Mouse (Mus musculus) erythroblast, adult 5-6 weeks (primary cell): ENCODE measurements around the gene Cldn11. TPM values are rescaled to one million over a fixed set of nuclear protein-coding genes. Genes with fewer than 3 reads are reported as not detected.
"Not testable (repeated sequence)": the region's sequence is repeated elsewhere in the genome, so short reads cannot be mapped to it uniquely, and the experiment has no call there.

Experiments
- ATAC-seq: replicated peaks from 2 replicates; pipeline ENCODE4 v1.8.0; 2016; ENCODE audit warnings: moderate number of reproducible peaks, mild to moderate bottlenecking, moderate TSS enrichment, inconsistent platforms; ENCODE audit not compliant: poor library complexity, low FRiP score, severe bottlenecking
- total RNA-seq, 2 experiments: library from RNA; stranded (forward) in 1 of 2; stranded (reverse) in 1 of 2; fragments of 150-400 nt in 1 of 2; fragments of 200-764, 138-1000 nt in 1 of 2; gene quantifications; 2 replicates each; pipeline versions ENCODE4 v1.2.3 to v1.2.4; 2015 to 2017; ENCODE audit warnings: low replicate concordance in 2 of 2

Cldn11 gene
- total RNA-seq (2015; ENCODE audit: low replicate concordance) (not detected in 2 replicates), total RNA-seq (2017; ENCODE audit: low replicate concordance) (not detected in 2 replicates)

DNA sequence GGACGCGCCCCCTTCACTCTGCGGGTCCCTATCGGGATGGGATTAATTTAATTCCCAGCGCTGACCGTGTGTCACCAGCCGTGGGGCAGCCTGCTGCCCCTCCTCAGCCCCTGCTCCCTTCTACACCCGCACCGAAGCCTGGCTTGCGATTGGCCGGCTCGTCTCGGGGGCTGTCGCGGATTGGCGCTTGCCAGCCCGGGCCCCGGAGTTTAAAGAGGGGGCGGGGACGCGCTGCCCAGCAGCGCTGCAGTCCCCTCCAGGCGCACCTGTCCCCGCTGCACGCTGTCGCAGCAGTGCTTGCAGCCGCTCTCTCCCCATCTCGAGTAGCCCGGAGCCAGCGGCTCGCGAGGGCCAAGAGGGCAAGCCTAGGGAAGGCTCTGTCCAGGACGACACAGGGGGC is at the start of gene Cldn11:
Gene Cldn11, plus strand, starts transcription at position 215 of the 400 bp plus-strand sequence.
- no peak for ATAC-seq

DNA sequence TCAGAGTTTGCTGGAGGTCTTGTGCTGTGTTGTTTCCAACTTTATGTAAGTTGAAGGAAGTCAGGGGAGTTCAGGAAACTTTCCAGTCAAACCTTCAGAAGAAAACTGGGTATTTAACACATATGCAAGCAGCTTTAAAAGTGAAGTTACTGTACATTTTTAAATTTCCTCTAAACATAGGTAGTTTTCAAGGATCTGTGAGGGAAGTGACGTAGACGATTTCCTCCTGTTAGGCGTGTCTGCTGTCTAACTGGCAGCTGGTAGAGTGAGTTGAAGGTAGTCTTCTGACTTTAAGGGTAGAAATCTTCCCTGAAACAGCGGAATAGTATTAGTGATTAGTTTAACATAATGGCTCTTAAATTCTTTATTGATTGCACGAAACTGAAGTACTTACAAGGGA is 49.7 kb upstream of the Cldn11 start:
- ATAC-seq, result no peak

DNA sequence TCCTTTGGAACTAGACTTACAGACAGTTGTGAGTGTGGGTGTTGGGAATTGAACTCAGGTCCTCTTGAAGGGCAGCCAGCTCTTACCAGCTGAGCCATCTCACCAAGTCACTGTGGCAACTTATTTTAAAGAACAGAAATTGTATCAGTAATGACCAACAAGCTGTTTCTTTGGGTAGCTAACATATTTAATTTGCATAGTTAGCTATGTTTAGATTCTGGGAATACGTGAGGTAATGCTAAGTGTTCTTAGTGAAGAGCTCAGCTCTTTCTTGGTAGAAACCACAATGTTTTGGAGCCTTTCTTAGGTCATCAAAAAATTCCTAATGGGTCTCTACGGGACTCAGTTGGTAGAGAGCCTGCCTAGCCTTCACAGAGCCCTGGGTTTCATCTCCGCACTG is 48.9 kb upstream of the Cldn11 start:
- no peak for ATAC-seq

DNA sequence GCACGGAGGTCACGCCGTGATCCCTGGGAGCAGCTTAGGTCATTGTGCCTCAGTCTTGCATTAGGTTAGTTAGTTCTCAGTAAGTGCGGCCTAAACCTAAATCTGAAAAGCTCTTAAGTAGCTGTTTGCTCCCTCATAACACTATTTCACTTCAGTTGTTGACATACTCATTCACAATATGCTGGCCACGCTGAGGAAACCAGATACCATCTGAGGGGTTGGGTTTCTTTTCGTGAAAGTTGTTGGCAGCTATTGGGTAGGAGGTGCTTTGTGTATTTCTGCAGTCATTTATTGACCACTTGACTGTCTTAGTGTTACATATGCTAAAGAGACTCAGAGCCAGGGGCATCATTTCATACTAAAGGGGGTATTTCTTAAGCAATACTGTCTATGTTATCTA is 44.8 kb upstream of the Cldn11 start:
- ATAC-seq, result no peak

GRCm38 (mm10) chr3:31106597-31106996 is 43.1 kb upstream of the Cldn11 start:
- no peak for ATAC-seq

DNA sequence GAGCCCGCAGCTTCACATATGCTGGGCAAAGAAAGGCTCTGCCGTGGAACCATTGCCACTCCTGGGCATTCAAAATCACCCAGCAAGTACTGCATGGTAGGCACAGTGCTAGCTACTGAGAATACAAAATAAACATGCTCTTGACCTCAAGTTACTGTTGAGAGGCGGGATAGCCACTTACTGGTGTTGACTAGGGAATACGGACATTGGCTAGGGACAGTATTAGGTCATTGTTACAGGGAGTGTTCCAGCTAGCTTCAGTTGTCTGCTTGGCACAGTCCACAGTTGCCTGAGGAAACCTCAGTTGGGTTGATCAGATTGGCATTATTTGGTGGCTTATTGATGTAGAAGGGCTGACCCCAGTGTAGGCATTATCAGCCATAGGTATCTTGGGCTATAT is 42.0 kb upstream of the Cldn11 start:
- no peak for ATAC-seq

DNA sequence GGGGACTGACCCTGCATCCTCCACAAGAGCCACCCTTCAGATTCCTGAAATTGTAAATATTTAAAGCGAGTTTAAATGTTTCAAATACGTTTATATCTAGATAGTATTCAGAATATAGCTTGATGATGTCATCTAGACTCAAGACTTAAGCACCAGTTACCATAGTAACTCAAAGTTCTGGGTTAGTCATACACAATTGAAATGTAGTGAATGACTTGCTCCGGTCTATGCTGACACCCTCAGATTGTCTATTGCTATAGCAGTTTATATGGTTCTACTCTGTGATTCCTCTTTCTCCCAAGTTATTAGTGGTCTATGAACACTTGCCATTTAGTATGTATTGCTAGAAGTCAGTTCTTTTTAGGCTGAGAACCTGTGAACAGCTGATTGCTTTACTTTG is 40.6 kb upstream of the Cldn11 start:
- ATAC-seq, result no peak

DNA sequence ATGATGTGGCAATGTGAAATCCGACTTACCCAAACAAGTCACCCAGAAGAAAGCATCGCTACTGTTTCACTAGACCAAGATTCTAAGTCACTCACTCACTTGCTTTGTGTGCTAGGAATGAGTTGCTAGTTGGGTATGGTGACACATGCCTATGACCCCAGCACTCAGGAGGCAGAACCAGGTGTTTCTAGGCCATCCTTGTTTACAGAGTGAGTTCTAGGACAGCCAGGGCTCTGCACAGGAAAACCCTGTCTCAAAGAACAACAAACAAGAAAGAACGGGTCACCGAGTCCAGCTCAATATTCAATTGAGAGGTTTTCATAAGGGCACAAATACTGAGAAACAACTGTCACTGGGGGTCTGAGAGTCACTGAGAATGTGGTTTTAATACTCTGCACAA is 26.6 kb upstream of the Cldn11 start:
- ATAC-seq, result no peak

DNA sequence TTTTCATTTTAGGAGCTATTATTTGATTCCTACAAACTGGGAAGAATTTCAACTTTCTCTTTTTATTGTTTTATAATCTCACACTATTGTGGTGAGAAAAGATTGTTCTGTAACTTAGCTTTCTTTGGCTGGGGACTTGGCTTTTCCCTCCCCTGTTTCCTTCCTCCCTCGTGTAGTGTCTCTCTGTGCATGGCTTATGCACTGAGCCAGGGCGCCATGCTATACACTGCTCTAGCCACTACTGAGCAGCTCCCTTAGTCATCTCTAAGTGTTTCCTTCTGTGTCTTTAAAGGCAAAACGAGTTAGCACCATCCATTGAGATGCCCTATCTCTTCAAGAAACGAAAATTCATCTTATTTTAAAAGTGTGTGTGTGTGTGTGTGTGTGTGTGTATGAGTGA is 23.4 kb upstream of the Cldn11 start:
- ATAC-seq, result no peak

- ATAC-seq, result no peak
Observed at GRCm38 (mm10) chr3:31126848-31127247, 22.9 kb upstream of the Cldn11 start.

GRCm38 (mm10) chr3:31129766-31130165 is 20.0 kb upstream of the Cldn11 start:
- no peak for ATAC-seq

- ATAC-seq, result no peak
Observed at GRCm38 (mm10) chr3:31133664-31134063, 16.1 kb upstream of the Cldn11 start.

- peak; percentile 86 for ATAC-seq
Observed at GRCm38 (mm10) chr3:31134246-31134645, 15.5 kb upstream of the Cldn11 start.

GRCm38 (mm10) chr3:31134696-31135095 is 15.0 kb upstream of the Cldn11 start:
- no peak for ATAC-seq

GRCm38 (mm10) chr3:31136591-31136990 is 13.1 kb upstream of the Cldn11 start:
- ATAC-seq, result not testable (repeated sequence)

- ATAC-seq, result peak; percentile 62; the same call in 1 of the 2 replicates
Observed at GRCm38 (mm10) chr3:31138454-31139424, 11.0 kb upstream of the Cldn11 start.

GRCm38 (mm10) chr3:31141621-31142020 is 8.1 kb upstream of the Cldn11 start:
- ATAC-seq, result no peak

- not testable (repeated sequence) for ATAC-seq
Observed at GRCm38 (mm10) chr3:31145222-31145621, 4.5 kb upstream of the Cldn11 start.

DNA sequence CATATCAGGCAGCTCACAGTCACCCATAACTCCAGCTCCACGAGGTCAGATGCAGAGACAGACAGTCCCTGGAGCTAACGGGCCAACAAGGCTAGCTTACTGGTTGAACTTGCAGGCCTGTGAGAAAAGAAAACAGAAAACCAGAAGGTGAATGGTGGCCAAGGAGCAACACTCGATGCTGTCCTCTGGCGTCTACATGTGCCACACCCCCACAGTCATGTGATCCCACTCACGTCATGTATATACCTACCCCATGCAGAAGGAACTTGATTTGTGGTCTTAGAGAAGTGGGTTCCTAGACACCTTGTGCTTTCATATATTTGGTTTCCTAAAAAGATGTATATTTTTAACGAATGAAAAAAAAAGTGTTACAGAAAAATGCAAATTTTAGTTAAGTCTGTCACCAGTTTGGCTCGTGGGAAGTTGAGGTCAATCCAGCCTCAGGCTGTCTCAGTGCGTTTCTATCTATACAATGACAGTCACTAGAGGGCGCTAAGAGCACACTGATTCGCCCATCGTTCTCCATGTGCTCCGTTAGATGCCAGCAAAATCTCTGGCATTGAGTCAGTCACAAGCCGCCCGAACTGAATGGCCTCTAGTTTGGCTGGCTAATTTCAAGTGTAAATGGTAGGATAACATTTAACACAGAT is 4.0 kb upstream of the Cldn11 start:
- no peak for ATAC-seq

DNA sequence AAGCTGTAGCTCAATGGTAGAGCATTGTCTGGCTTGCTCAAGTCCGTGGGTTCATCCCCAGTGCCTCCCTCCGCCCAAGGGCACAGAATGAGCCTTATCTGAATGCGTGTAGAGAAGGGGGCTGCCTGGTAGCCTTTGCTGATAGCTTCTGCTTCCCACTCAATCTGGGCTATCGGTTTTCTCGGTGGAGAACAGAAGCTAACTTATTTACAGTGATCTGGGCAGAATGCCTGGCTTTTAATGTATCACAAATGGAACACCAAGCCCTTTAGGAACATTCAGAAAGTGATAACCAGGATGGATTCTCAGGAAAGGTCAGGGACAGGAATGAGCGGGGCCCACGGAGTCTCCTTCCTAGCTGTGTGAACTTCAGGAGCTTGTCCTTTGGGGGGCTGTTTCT is 1.1 kb upstream of the Cldn11 start:
- no peak for ATAC-seq

- no peak for ATAC-seq
Observed at GRCm38 (mm10) chr3:31152108-31152507, 2.4 kb downstream of the Cldn11 start.
